Mouse (Mus musculus) retina, postnatal 1 day (tissue): Measurements from ENCODE around the gene Mta3.
A peak's percentile ranks its signal among the peaks of the same experiment; 100 is the strongest.

Experiments
- DNase-seq: peaks from one replicate; pipeline ENCODE4 v3.0.0-alpha.2; 2012

Mta3 gene

DNA sequence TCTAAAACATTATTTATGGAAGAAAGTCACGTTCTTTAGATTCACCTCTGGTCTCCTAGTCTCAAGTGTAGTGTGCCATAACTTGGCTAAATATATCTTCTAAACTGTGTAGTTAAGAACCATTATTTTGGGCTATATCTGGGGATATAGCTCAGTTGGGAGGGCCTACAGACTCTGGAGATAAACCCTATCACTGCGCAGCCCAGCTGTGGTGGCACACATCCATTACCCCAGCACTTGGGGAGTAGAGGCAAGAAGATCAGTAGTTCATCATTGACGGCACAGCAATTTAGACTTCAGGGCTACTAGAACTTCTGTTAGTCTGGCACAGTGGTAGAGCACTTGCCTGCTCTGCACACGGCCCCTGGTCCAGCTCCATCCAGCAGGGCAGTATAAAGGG lies 107.1 kb downstream of the Mta3 start:
- no peak for DNase-seq

GRCm38 (mm10) chr17:83816996-83817395 lies 111.0 kb downstream of the Mta3 start:
- DNase-seq, result no peak

DNA sequence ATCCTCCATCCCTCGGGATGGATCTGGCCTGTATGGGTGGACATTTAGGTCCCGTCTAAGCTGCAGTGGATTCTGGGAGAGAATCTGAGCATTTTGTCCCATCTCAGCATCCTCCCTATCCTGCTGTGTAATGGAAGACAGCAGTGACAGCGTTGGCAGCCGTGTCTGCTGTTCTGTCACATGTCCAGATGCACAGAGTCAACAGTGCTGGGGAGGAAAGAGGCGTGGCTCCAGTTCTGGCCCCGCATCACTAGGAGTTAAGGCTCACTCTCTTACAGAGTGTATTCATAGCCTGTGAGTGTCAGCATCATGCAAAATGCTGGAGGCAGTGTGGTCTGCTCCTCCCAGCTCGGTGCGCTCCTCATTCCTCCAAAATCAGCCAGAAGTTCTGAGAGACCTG lies 113.5 kb downstream of the Mta3 start:
- DNase-seq, result no peak

GRCm38 (mm10) chr17:83820701-83821100 lies 114.7 kb downstream of the Mta3 start:
- DNase-seq, result no peak

- no peak for DNase-seq
Measured at GRCm38 (mm10) chr17:83821876-83822275, 115.9 kb downstream of the Mta3 start.

DNA sequence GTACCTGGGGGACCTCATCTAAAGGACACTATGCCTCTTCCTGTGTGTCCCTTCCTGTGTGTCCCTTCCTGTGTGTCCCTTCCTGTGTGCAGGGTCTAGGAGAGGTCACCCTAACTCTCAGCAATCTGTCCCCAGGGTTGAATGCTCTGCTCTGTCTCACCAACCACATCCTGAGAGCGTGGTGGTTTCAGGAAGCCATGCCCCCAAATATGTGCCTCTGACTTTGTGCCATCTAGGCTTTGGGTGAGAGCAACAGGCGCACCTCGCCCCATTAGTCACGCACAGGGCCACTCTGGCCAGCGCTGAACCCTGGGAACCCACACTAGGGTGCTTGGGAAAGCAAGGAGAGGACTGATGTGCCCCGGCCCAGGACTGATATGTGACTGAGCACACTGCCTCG lies 117.9 kb downstream of the Mta3 start:
- DNase-seq, result no peak

DNA sequence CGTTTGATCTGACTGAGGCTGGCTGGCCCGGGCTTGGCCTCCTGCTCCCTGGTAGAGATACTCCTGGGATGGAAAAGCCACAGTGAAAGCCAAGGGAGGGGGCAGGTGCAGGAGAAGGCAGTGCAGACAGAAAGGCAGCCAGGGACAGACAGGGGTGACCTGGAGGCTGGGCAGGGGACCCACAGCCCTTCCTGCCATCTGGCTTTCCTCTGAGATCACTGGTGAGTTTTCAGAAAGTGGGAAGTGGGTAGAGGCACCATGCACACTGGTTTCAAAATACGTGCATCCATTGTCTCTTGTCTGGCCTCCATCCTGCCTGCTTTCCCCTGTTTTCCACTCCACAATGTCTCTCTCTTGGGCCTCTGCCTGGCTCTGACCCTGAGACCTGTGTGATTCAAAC lies 123.4 kb downstream of the Mta3 start:
- no peak for DNase-seq

DNA sequence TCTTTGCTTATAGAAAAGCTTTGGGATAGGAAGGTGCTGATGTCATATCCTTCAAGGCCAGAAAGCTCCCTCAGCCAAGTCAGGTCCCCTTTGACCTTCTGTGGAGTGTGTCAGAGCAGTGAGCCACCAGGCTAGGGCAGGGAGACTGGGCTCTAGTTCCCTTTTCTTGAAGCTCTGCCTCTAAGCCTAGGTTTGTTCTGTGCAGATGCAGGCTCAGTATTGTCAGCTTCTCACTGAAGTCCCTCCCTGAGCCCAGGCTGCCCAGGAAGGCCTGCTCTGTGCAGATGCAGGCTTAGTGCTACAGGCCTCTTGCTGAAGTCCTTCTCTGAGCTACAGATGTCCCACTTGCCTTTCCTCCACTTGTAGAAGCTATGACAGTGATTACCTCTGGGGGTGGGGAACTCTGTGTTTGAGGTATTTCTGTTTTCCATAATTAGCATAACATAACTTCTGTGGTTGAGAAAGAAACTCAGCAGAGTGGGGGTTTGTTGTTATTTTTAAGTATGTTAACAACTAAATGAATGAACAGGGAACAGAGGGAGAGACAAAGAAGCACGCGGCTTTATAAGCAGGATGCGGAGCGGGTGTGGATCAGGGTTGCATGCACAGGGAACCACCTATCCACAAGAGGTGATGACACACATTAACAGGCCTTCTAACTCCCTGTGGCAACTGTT lies 124.8 kb downstream of the Mta3 start:
- DNase-seq, result no peak

- DNase-seq, result no peak
Measured at GRCm38 (mm10) chr17:83834120-83834519, 128.2 kb downstream of the Mta3 start.

- DNase-seq, result no peak
Measured at GRCm38 (mm10) chr17:83836048-83836447, 130.1 kb downstream of the Mta3 start.

- DNase-seq, result no peak
Measured at GRCm38 (mm10) chr17:83837659-83838190, 131.8 kb downstream of the Mta3 start.

DNA sequence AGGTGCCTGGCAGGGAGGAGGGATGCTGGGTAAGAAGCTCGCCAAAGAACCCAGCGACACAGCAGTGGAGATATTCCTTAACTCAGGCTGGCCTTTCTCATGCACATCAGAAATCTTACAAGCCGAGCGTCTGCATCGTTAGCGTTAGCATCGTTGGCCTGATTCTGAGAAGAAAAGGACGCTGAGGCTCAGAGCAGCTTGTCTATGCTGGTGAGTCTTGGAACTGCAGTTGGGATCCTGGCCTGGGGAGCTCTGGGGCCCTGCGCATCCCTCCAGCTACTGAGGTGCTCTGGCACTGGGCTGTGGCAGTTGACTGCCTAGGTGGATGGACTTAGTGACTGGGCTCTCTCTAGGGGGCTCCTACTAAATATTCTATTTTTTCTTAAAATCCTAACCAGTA lies 133.2 kb downstream of the Mta3 start:
- peak; percentile 55 for DNase-seq

DNA sequence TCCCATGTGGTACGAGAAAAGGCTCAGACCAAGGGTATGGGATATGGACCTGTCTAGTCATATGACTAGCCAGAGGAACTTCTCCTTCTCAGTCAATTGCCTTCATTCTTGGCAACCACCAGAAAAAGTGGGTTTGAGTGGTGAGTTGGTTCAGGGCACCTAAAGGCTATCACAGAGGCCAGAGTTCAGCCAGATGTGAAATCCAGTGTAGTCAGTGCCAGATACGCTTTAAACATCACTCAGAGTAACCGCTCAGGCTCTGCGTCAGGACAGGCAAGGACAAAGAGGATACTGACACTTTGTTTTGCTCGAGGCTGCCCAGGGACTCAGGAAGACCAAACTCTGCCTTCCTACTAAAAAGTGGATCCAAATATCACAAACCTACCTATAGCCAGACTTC lies 135.0 kb downstream of the Mta3 start:
- no peak for DNase-seq

- peak; percentile 42 for DNase-seq
Measured at GRCm38 (mm10) chr17:83843780-83844179, 137.8 kb downstream of the Mta3 start.

DNA sequence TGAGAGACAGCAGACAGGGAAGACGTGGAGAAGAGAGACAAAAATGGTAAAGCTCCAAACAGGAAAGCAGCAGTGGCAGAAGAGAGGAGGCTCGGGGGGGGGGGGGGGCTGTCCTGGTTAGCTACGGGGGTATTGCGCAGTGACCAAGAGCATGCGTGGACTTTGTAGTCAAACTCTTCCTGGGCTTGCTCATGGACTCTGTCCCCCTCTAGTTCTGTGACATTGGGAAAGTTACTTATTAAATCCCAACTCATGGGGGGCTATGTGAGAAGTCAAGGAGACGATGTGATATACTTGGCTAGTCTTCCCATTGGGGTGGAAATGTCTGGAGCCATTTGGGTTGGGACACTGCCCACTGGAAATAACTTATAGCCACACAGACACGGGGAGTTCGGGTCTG lies 139.6 kb downstream of the Mta3 start:
- no peak for DNase-seq

- no peak for DNase-seq
Measured at GRCm38 (mm10) chr17:83846301-83847021, 140.5 kb downstream of the Mta3 start.

DNA sequence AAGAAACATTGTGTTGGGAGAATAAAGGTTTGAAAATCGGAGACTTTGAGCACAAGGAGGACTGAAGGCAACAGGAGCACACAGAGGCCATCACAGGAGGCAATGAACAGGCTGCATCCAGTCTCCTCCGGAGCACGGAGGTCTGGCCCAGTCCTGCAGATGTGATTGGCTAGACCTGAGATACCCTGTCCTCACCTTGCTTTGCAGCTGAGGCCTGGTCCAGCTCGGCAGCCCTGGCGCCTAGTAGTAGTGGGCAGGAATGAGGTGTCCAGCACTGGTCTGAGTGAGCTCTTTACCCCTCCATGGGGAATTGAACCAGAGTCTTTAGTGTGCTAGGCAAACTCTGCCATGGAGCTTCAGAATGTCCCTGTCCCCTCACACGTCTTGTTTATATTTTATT lies 141.1 kb downstream of the Mta3 start:
- no peak for DNase-seq

- no peak for DNase-seq
Measured at GRCm38 (mm10) chr17:83847815-83848214, 141.9 kb downstream of the Mta3 start, which contains the start of gene Haao. Gene Haao, minus strand, starts transcription at chr17:83847963.

GRCm38 (mm10) chr17:83848482-83848881 lies 142.5 kb downstream of the Mta3 start:
- DNase-seq, result no peak

DNA sequence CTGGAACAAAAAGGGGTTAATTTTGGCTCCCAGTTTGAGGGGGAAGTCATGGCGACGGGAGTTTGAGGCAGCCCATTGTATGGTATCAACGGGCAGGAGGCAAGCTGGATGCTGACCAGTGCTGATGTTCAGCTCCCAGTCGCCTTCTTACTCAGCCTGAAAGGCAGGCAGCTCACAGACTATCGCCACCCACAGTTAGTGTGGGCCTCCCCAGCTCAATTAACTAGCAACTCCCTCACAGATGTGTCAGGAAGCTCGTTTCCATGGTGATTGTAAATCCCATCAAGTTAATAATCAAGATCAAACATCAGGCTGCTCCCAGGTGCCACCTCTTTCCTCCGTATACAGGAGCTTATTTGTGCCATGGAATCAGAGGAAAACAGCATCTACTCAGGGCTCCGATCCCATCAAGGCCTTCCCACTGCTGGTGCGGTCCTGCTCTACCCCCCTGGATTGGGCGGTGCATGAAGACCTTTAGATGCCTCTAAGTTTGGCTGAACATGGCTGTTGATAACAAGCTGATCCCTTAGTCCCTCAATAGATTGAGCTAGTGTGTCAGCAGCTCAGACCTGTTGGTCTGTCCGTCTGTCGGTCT lies 143.2 kb downstream of the Mta3 start:
- DNase-seq, result no peak

GRCm38 (mm10) chr17:83849717-83850116 lies 143.8 kb downstream of the Mta3 start:
- DNase-seq, result no peak

DNA sequence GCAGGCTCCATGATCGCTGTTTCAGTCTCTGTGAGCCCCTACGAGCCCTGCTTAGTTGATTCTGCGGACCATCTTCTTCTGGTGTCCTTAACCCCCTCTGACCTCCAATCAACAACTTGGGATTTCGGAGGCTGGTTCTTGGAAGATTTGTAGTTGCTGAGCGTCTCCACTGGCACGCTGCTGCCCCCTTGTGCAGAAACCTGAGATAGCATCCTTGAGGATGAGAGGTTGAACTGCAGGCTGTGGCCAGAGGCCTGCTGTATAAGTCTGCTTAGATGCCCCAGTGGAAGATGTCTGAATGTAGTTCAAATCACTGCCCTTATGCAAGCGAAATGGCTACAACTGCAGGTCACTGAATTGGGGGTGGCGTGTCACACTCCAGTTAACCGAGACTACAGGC lies 144.5 kb downstream of the Mta3 start:
- DNase-seq, result peak; percentile 89

- no peak for DNase-seq
Measured at GRCm38 (mm10) chr17:83850864-83851263, 144.9 kb downstream of the Mta3 start.

- no peak for DNase-seq
Measured at GRCm38 (mm10) chr17:83853831-83854230, 147.9 kb downstream of the Mta3 start.
